Mouse (Mus musculus) lung, postnatal 14 days (tissue): Measurements from ENCODE around the gene Snai3.

ENCODE experiments used
- DNase-seq: peaks from one replicate; pipeline ENCODE4 v3.0.0; 2021

Snai3 gene

DNA sequence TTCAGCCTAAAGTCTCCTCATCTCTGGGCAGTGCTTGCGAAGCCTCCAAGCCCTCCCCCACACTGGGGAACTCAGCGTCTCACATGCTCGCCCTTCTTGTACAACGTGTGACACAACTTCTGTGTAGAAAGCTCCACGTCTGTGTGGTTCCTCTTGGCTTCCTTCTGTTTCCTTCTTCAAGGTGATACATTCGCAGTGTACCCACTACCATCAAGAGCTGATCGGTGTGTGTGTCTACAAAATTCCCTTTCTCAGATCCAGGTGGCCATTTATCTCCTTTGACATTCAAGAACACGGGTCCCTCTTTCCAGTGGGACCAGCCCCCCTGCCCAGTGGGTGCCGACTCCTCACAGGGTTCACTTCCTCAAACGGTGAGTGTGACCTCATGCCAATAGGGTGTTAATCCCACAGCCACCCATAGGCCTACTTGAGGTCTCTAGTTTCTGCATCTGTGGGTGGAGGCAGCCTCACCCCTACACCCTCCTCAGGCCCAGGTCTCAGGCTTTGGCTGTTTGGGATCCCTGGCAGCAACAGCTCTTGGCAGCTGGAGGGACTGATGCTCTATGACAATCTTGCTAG is 30.4 kb downstream of the Snai3 start:
- DNase-seq = peak; percentile 41

DNA sequence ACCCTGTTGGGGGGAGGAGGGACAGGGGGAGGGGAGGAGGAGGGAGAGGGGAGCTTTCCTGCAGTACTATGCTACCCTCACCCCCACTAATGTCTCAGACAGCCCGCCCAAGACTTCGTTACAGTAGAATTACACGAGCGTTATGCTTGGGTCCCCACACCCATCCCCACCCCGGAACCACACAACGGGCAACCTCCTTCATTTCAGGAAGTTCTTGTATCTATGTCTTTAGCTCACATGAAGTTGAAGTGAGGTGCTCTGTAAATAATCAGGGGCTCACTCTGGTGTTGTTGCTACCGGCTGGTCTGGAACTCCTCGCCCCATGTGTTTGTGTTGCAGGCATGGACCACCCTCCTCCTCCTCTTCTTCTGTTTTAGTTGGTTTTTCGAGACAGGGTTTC is 32.4 kb downstream of the Snai3 start:
- no peak for DNase-seq

- no peak for DNase-seq
Measured at GRCm38 (mm10) chr8:122427607-122428006, 32.9 kb downstream of the Snai3 start.

- DNase-seq = no peak
Measured at GRCm38 (mm10) chr8:122426145-122426544, 34.4 kb downstream of the Snai3 start.

GRCm38 (mm10) chr8:122423659-122424058 is 36.9 kb downstream of the Snai3 start:
- DNase-seq = peak; percentile 66

GRCm38 (mm10) chr8:122423217-122423616 is 37.3 kb downstream of the Snai3 start:
- no peak for DNase-seq

GRCm38 (mm10) chr8:122421376-122422070 is 39.0 kb downstream of the Snai3 start, which contains the start of gene Il17c:
Gene Il17c, plus strand, starts transcription at chr8:122422020.
- DNase-seq = no peak

GRCm38 (mm10) chr8:122419881-122420555 is 40.5 kb downstream of the Snai3 start:
- peak; percentile 41 for DNase-seq

- no peak for DNase-seq
Measured at GRCm38 (mm10) chr8:122415554-122415953, 45.0 kb downstream of the Snai3 start.

GRCm38 (mm10) chr8:122414311-122414710 is 46.2 kb downstream of the Snai3 start:
- no peak for DNase-seq

DNA sequence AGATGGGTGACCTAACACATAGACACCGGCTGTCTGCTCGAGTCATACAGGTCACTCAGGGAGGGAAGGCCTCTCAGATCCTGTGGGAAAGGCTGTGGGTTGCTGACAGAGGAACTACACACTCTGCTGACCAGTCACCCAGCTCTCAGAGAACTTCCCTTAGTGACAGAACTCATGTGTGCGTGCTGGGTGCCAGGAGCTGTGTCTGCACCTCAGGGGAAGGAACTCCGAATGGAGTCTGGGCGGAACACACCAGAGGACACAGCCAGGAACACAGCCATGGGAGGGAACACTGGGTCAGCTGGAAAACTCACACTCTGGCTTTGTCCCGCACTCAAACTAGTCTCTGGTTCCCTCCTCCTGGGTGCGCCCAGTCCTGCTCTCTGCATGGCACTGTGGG is 52.9 kb downstream of the Snai3 start:
- DNase-seq = no peak

GRCm38 (mm10) chr8:122405146-122405805 is 55.3 kb downstream of the Snai3 start:
- no peak for DNase-seq
